Mouse (Mus musculus): ENCODE measurements around the gene Pop7. TPM values are rescaled to one million over a fixed set of nuclear protein-coding genes. Genes with fewer than 3 reads are reported as not detected.

Pop7 gene
- polyA plus RNA-seq, 1 experiment = 53.0 TPM

DNA sequence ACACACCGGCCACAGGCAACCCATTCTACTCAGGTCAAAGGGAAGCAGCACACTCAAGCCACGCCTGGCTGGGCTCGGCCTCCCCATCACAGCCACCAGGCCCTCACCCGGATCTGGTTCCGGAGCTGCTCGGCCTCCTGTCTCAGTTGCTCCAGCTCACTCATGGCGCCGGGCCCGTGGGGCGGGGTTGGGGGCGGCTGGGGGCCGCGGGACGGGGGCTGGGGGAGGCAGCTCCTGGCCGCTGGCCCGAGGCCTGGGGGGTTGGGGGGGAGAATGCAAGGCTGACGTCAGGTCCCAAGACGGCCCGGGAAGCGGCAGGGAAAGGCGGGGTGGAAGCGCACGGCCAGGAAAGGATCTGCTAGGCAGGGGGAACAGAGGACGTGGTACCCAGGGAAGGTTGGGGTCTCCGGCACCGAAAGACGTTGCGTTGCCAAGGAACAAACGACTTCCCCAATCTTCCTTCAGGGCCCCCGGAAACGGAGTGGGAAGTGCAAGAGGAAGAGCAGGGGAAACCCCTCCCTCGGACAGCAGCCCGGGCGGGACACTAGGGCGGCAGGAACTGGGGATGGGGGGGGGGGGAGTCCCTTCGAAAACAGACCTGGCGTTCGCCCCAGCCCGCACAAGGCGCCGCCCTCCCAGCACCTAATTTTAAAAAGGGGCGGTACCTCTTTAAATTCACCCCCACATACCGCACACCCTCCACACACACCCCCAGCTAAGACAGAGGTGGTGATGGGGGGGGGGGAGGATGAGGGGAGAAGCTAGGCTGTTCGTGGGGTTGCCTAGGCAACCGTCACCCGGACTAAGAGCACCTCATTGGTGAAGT is 28.5 kb upstream of the Pop7 start:
- peak overlapping the region; percentile 88 for H3K4me2 ChIP-seq (ENCODE audit: low read depth)
- no peaks in the 10 kb centered on the region for H3K36me3 ChIP-seq (ENCODE audit: control insufficient read depth, insufficient read depth)
- peak overlapping the region; percentile 15 for H3ac ChIP-seq (ENCODE audit: control insufficient read depth, insufficient read length)
- H3K79me2 ChIP-seq (ENCODE audit: control insufficient read depth, insufficient read depth) = peaks cover 34% of the 10 kb centered on the region
- peak overlapping the region; percentile 100 for H3K4me3 ChIP-seq
- TF ChIP-seq MYOG (IDR thresholded peaks at IDR 0.05; ENCODE audit: control insufficient read depth in 1 of 3, insufficient read depth in 1 of 3, insufficient read length in 2 of 3, low read depth in 2 of 3) (no peak), TCF12 (IDR thresholded peaks at IDR 0.05; ENCODE audit: insufficient read depth, poor library complexity, severe bottlenecking) (no peak), REST (IDR thresholded peaks at IDR 0.05; ENCODE audit: insufficient read depth, insufficient read length) (no peak), POLR2A (IDR thresholded peaks at IDR 0.05; ENCODE audit: insufficient read length, low read depth) (no peak), E2F4 (IDR thresholded peaks at IDR 0.05; ENCODE audit: insufficient read depth) (no peak), MAX (IDR thresholded peaks at IDR 0.05; ENCODE audit: low read depth) (no peak), SRF (IDR thresholded peaks at IDR 0.05; ENCODE audit: control insufficient read depth, insufficient read length, low read depth) (no peak), USF1 (IDR thresholded peaks at IDR 0.05; ENCODE audit: low read depth) (no peak), POLR2AphosphoS2 (IDR thresholded peaks at IDR 0.05; ENCODE audit: insufficient read length, low read depth) (no peak), MYOD1 (IDR thresholded peaks at IDR 0.05; ENCODE audit: control insufficient read depth in 1 of 3, insufficient read length in 2 of 3, low read depth in 2 of 3) (no peak), TCF3 (IDR thresholded peaks at IDR 0.05; ENCODE audit: insufficient read length, low read depth) (no peak), CEBPB (IDR thresholded peaks at IDR 0.05; ENCODE audit: insufficient read depth, poor library complexity, severe bottlenecking) (no peak)
- H3K27me3 ChIP-seq (ENCODE audit: control insufficient read depth, insufficient read depth, insufficient read length) = no peaks in the 10 kb centered on the region

- no peak overlapping the region for H3ac ChIP-seq (ENCODE audit: control insufficient read depth, insufficient read length)
- H3K4me3 ChIP-seq = peak overlapping the region; percentile 100
- H3K4me2 ChIP-seq (ENCODE audit: low read depth) = peak overlapping the region; percentile 88
- H3K27me3 ChIP-seq (ENCODE audit: control insufficient read depth, insufficient read depth, insufficient read length) = no peaks in the 10 kb centered on the region
- TF ChIP-seq POLR2AphosphoS2 (IDR thresholded peaks at IDR 0.05; ENCODE audit: insufficient read length, low read depth) = no peak
- TF ChIP-seq TCF3 (IDR thresholded peaks at IDR 0.05; ENCODE audit: insufficient read length, low read depth) = no peak
- TF ChIP-seq MAX (IDR thresholded peaks at IDR 0.05; ENCODE audit: low read depth) = no peak
- TF ChIP-seq SRF (IDR thresholded peaks at IDR 0.05; ENCODE audit: control insufficient read depth, insufficient read length, low read depth) = no peak
- TF ChIP-seq USF1 (IDR thresholded peaks at IDR 0.05; ENCODE audit: low read depth) = no peak
- no peak for TF ChIP-seq MYOD1 (IDR thresholded peaks at IDR 0.05; ENCODE audit: control insufficient read depth in 1 of 3, insufficient read length in 2 of 3, low read depth in 2 of 3)
- no peak for TF ChIP-seq POLR2A (IDR thresholded peaks at IDR 0.05; ENCODE audit: insufficient read length, low read depth)
- TF ChIP-seq REST (IDR thresholded peaks at IDR 0.05; ENCODE audit: insufficient read depth, insufficient read length) = no peak
- TF ChIP-seq MYOG (IDR thresholded peaks at IDR 0.05; ENCODE audit: control insufficient read depth in 1 of 3, insufficient read depth in 1 of 3, insufficient read length in 2 of 3, low read depth in 2 of 3) = no peak
- TF ChIP-seq CEBPB (IDR thresholded peaks at IDR 0.05; ENCODE audit: insufficient read depth, poor library complexity, severe bottlenecking) = no peak
- TF ChIP-seq TCF12 (IDR thresholded peaks at IDR 0.05; ENCODE audit: insufficient read depth, poor library complexity, severe bottlenecking) = no peak
- TF ChIP-seq E2F4 (IDR thresholded peaks at IDR 0.05; ENCODE audit: insufficient read depth) = no peak
- peaks cover 34% of the 10 kb centered on the region for H3K79me2 ChIP-seq (ENCODE audit: control insufficient read depth, insufficient read depth)
- H3K36me3 ChIP-seq (ENCODE audit: control insufficient read depth, insufficient read depth) = no peaks in the 10 kb centered on the region
Observed at GRCm38 (mm10) chr5:137530075-137530474, 27.8 kb upstream of the Pop7 start.

GRCm38 (mm10) chr5:137529221-137529995 is 27.1 kb upstream of the Pop7 start:
- Histone ChIP-seq H3K4me3 (no peak overlapping the region), H3K36me3 (ENCODE audit: control insufficient read depth, insufficient read depth) (no peaks in the 10 kb centered on the region)

GRCm38 (mm10) chr5:137528247-137528968 is 26.1 kb upstream of the Pop7 start:
- no peak overlapping the region for H3K4me3 ChIP-seq
- no peaks in the 10 kb centered on the region for H3K36me3 ChIP-seq (ENCODE audit: control insufficient read depth, insufficient read depth)
- TF ChIP-seq TCF12 (IDR thresholded peaks at IDR 0.05; ENCODE audit: insufficient read depth, poor library complexity, severe bottlenecking) = no peak
- TF ChIP-seq MYOG (IDR thresholded peaks at IDR 0.05; ENCODE audit: control insufficient read depth in 1 of 3, insufficient read depth in 1 of 3, insufficient read length in 2 of 3, low read depth in 2 of 3) = no peak
- TF ChIP-seq SRF (IDR thresholded peaks at IDR 0.05; ENCODE audit: control insufficient read depth, insufficient read length, low read depth) = no peak
- no peak for TF ChIP-seq TCF3 (IDR thresholded peaks at IDR 0.05; ENCODE audit: insufficient read length, low read depth)
- no peak for TF ChIP-seq USF1 (IDR thresholded peaks at IDR 0.05; ENCODE audit: low read depth)
- TF ChIP-seq POLR2A (IDR thresholded peaks at IDR 0.05; ENCODE audit: insufficient read length, low read depth) = no peak
- no peak for TF ChIP-seq POLR2AphosphoS2 (IDR thresholded peaks at IDR 0.05; ENCODE audit: insufficient read length, low read depth)
- no peak for TF ChIP-seq E2F4 (IDR thresholded peaks at IDR 0.05; ENCODE audit: insufficient read depth)
- no peak for TF ChIP-seq CEBPB (IDR thresholded peaks at IDR 0.05; ENCODE audit: insufficient read depth, poor library complexity, severe bottlenecking)
- TF ChIP-seq MYOD1 (IDR thresholded peaks at IDR 0.05; ENCODE audit: control insufficient read depth in 1 of 3, insufficient read length in 2 of 3, low read depth in 2 of 3) = no peak
- no peak for TF ChIP-seq MAX (IDR thresholded peaks at IDR 0.05; ENCODE audit: low read depth)
- TF ChIP-seq REST (IDR thresholded peaks at IDR 0.05; ENCODE audit: insufficient read depth, insufficient read length) = no peak
- peaks cover 34% of the 10 kb centered on the region for H3K79me2 ChIP-seq (ENCODE audit: control insufficient read depth, insufficient read depth)
- H3K4me2 ChIP-seq (ENCODE audit: low read depth) = no peak overlapping the region
- H3ac ChIP-seq (ENCODE audit: control insufficient read depth, insufficient read length) = no peak overlapping the region
- no peaks in the 10 kb centered on the region for H3K27me3 ChIP-seq (ENCODE audit: control insufficient read depth, insufficient read depth, insufficient read length)

More at GRCm38 (mm10) chr5:137529221-137529995, 27.1 kb upstream of the Pop7 start:
- Histone ChIP-seq H3ac (ENCODE audit: control insufficient read depth, insufficient read length) (no peak overlapping the region), H3K4me2 (ENCODE audit: low read depth) (no peak overlapping the region), H3K79me2 (ENCODE audit: control insufficient read depth, insufficient read depth) (peaks cover 34% of the 10 kb centered on the region), H3K27me3 (ENCODE audit: control insufficient read depth, insufficient read depth, insufficient read length) (no peaks in the 10 kb centered on the region)
- TF ChIP-seq E2F4 (IDR thresholded peaks at IDR 0.05; ENCODE audit: insufficient read depth) = no peak
- TF ChIP-seq POLR2AphosphoS2 (IDR thresholded peaks at IDR 0.05; ENCODE audit: insufficient read length, low read depth) = peak; percentile 18
- peak; percentile 39 for TF ChIP-seq POLR2A (IDR thresholded peaks at IDR 0.05; ENCODE audit: insufficient read length, low read depth)
